Mouse (Mus musculus) hindbrain, embryonic 11.5 days (tissue): ENCODE measurements around the gene Hlf. TPM values are rescaled to one million over a fixed set of nuclear protein-coding genes. Genes with fewer than 3 reads are reported as not detected.

ENCODE experiments used
- ATAC-seq: fragments of 200-750 bp; cut with Nextera tagmentation; 2 replicates; pipeline ENCODE4 v1.8.0; 2017; ENCODE audit warnings: mild to moderate bottlenecking, moderate TSS enrichment, moderate library complexity; ENCODE audit not compliant: low FRiP score
- DNase-seq: peaks from one replicate; pipeline ENCODE4 v3.0.0-alpha.2; 2015; ENCODE audit warnings: low spot score
- H3K27ac ChIP-seq: fragments of 300-500 bp; sonication (generic); 2 replicates; pipeline ENCODE4 v1.5.1; 2014; ENCODE audit warnings: mild to moderate bottlenecking, low read depth, low read length
- H3K27me3 ChIP-seq: fragments of 300-500 bp; sonication (generic); 2 replicates; pipeline ENCODE4 v1.6.1; 2014; ENCODE audit warnings: mild to moderate bottlenecking, low read length, moderate library complexity, mixed read lengths; ENCODE audit not compliant: control insufficient read depth, insufficient read depth
- H3K36me3 ChIP-seq: fragments of 300-500 bp; sonication (generic); 2 replicates; pipeline ENCODE4 v1.6.1; 2014; ENCODE audit warnings: mild to moderate bottlenecking, low read length, moderate library complexity, mixed read lengths; ENCODE audit not compliant: control insufficient read depth, insufficient read depth
- H3K4me1 ChIP-seq: fragments of 300-500 bp; sonication (generic); replicated peaks from 2 replicates; pipeline ENCODE4 v1.6.1; 2014; ENCODE audit warnings: low read length, mixed read lengths; ENCODE audit not compliant: control insufficient read depth, insufficient read depth
- H3K4me2 ChIP-seq: fragments of 300-500 bp; sonication (generic); replicated peaks from 2 replicates; pipeline ENCODE4 v1.6.1; 2014; ENCODE audit warnings: mild to moderate bottlenecking, low read depth, low read length
- H3K4me3 ChIP-seq: fragments of 300-500 bp; sonication (generic); 2 replicates; pipeline ENCODE4 v1.5.1; 2014; ENCODE audit warnings: low read depth, low read length
- H3K9ac ChIP-seq: fragments of 300-500 bp; sonication (generic); 2 replicates; pipeline ENCODE4 v1.6.1; 2014; ENCODE audit warnings: low read depth, low read length
- H3K9me3 ChIP-seq: fragments of 300-500 bp; sonication (generic); 2 replicates; pipeline ENCODE4 v1.6.1; 2016; ENCODE audit warnings: low read length; ENCODE audit not compliant: control insufficient read depth
- WGBS: fragments of 180-500 bp; shearing (Covaris S2); extraction: QIAGEN DNeasy Blood & Tissue Kit; methylation state at CpG from one replicate; pipeline ENCODE4 v1.1.7; 2014; 5-methylcytosine and 5-hydroxymethylcytosine counted together
- polyA plus RNA-seq: library from polyadenylated mRNA; unstranded; fragments of >200 nt; fragmentation: Nextera tagmentation; extraction: Ambion mirVana; gene quantifications from 2 replicates; pipeline ENCODE4 v1.2.1, GENCODE M21; 2014

The Hlf gene
- polyA plus RNA-seq, 1 experiment from 2014 or later = 1.4 TPM

- Histone ChIP-seq H3K4me2 (no peak overlapping the region), H3K9me3 (no peaks in the 10 kb centered on the region), H3K27me3 (no peaks in the 10 kb centered on the region), H3K36me3 (no peaks in the 10 kb centered on the region), H3K9ac (no peak overlapping the region), H3K4me1 (peaks cover 4% of the 10 kb centered on the region; the same call in 1 of the 2 replicates), H3K27ac (no peak overlapping the region), H3K4me3 (no peak overlapping the region)
- DNase-seq (no peak), ATAC-seq (no peak)
- 96% methylated on average over 5 of the region's 5 CpGs for WGBS
These were observed 12.7 kb downstream of the Hlf start for GRCm38 (mm10) chr11:90378008-90378407.

DNA sequence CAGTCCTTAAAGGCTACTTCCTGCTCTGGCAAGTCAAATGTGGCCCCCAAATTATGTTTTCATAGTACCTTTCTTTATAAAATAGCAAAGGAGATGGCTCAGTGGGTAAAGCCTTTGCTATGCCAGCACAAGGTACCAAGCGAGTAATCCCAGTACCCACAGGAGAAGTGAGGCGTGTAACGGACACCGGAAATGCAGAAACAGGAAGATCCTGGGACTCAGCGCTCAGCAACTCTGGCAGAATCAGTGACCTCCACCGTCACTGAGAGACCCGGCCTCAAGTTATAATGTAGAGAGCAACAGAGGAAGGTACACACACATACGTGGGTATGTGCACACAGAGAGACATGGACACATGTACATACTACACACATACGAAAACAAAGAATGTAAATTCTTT, 14.3 kb downstream of the Hlf start:
- H3K36me3 ChIP-seq = no peaks in the 10 kb centered on the region
- ATAC-seq (no peak), DNase-seq (no peak)
- no peaks in the 10 kb centered on the region; the same call in 1 of the 2 replicates for H3K27me3 ChIP-seq
- H3K9ac ChIP-seq = no peak overlapping the region
- WGBS = 91% methylated on average over 9 of the region's 9 CpGs
- H3K27ac ChIP-seq = no peak overlapping the region
- no peaks in the 10 kb centered on the region for H3K9me3 ChIP-seq
- H3K4me1 ChIP-seq = no peaks in the 10 kb centered on the region
- no peak overlapping the region for H3K4me3 ChIP-seq
- H3K4me2 ChIP-seq = no peak overlapping the region

DNA sequence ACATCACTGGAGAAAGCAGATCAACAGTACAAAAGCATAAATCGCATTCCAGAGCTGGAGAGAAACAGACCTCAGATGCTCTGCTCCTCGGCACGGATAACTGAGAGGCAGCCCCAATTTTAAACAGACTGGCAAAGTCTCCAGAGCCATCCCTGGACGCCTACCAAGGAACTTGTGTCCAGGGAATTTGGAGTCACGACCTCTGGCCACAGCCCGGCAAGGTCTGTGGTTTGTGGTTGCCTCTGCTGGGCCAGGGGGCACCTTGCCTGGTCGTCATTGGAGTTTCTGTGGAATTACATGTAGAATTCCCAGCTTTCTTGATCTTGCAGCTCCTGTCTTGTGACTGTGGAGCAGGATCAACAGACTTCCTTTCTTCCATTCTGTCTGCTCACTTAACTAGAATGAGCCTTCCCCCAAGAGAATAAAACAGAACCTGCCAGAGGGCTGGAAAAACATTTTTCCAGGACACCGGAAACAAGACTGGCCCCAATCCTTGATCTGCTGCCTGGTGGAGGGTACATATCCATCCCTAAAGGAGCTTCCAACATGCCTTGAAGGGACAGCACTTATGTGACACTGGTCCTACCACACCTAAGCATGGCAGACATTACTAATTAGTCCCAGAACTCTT, 19.1 kb downstream of the Hlf start:
- H3K9me3 ChIP-seq = no peaks in the 10 kb centered on the region
- ATAC-seq (no peak), DNase-seq (no peak)
- no peak overlapping the region for H3K4me2 ChIP-seq
- WGBS = 50% methylated on average over 8 of the region's 8 CpGs
- H3K36me3 ChIP-seq = no peaks in the 10 kb centered on the region
- no peak overlapping the region for H3K27ac ChIP-seq
- no peak overlapping the region for H3K9ac ChIP-seq
- H3K27me3 ChIP-seq = no peaks in the 10 kb centered on the region; the same call in 1 of the 2 replicates
- H3K4me3 ChIP-seq = no peak overlapping the region
- H3K4me1 ChIP-seq = no peaks in the 10 kb centered on the region

DNA sequence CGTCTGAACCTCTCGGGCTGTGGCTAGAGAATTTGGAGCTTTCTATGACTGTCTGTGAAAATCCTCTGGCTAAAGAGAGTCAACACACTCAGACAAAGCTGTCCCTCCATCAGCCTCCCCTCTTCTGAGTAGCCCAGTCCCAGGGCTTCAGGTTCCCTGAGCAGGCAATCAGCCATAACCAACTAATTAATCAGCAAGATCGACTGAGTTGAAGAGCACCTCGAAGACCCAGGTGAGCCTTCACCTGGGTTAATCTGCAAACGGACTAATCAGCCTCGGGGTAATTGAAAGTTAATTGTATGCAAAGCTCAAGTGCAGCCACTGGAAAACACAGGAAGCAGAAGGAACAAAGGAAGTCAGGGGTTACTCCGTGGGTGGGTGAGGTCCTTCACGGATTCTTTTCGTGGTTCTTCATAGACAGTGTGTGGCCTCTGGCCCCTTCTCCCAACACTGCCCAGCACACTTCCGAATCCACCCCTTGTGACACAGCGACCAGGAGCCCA, 19.9 kb downstream of the Hlf start:
- Histone ChIP-seq H3K4me1 (no peaks in the 10 kb centered on the region), H3K4me3 (no peak overlapping the region), H3K4me2 (peak overlapping the region; percentile 25; the same call in 1 of the 2 replicates), H3K36me3 (no peaks in the 10 kb centered on the region), H3K9ac (peak overlapping the region; percentile 42), H3K27me3 (no peaks in the 10 kb centered on the region; the same call in 1 of the 2 replicates), H3K27ac (no peak overlapping the region), H3K9me3 (no peaks in the 10 kb centered on the region)
- DNase-seq (peak; percentile 32), ATAC-seq (peak; percentile 45)
- WGBS = 7% methylated on average over 11 of the region's 11 CpGs

DNA sequence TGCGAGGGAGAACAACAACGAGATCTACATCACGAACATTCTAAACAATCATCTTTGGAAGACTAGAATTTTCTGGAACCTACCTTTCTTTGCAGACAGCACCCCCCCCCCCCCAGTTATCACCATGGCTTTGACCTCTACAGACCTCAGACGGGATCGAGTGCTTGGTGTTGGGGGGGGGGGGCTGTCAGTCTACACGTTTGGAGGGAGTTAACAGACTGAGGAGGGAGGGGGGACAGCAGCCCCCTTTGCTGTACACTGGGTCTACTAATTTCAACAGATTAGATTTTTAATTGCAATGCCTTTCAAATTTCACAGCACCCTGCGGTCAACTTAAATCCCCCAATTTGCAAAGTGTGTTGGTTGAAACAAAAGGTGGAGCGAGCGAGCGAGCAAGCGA, 20.3 kb downstream of the Hlf start:
- ATAC-seq (no peak), DNase-seq (no peak)
- Histone ChIP-seq H3K36me3 (no peaks in the 10 kb centered on the region), H3K9ac (peak overlapping the region; percentile 42), H3K4me3 (no peak overlapping the region), H3K27ac (no peak overlapping the region), H3K9me3 (no peaks in the 10 kb centered on the region), H3K4me1 (no peaks in the 10 kb centered on the region), H3K27me3 (no peaks in the 10 kb centered on the region; the same call in 1 of the 2 replicates), H3K4me2 (peak overlapping the region; percentile 25; the same call in 1 of the 2 replicates)
- WGBS = 35% methylated on average over 11 of the region's 11 CpGs

- no peaks in the 10 kb centered on the region for H3K9me3 ChIP-seq
- WGBS = 37% methylated on average over 8 of the region's 8 CpGs
- no peaks in the 10 kb centered on the region; the same call in 1 of the 2 replicates for H3K27me3 ChIP-seq
- H3K36me3 ChIP-seq = no peaks in the 10 kb centered on the region
- H3K4me1 ChIP-seq = no peaks in the 10 kb centered on the region
- peak overlapping the region; percentile 19; the same call in 1 of the 2 replicates for H3K27ac ChIP-seq
- ATAC-seq (no peak), DNase-seq (peak; percentile 54)
- H3K9ac ChIP-seq = no peak overlapping the region
- no peak overlapping the region for H3K4me3 ChIP-seq
- H3K4me2 ChIP-seq = no peak overlapping the region
These were observed 21.1 kb downstream of the Hlf start for GRCm38 (mm10) chr11:90369605-90370004.

DNA sequence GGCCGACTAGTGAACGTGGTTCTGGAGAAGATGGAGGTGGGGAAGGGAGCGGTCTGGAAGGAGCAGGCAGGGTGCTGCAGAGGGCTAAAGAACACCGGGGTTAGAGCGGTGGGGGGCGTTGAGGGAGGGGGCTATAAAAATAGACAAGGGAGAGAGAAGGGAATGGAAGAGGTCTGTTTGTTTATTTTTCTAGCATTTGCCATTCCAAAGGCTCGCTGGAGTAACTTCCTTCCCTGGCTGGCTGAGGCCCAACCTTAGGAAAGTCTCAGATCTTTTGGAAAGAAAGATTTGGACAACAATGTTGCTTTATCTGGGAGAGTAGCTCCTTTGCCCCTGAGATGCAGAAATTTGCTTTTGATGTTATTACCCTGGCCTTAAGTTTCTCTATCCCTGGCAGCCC, 21.6 kb downstream of the Hlf start:
- no peaks in the 10 kb centered on the region for H3K36me3 ChIP-seq
- 32% methylated on average over 7 of the region's 7 CpGs for WGBS
- ATAC-seq (no peak), DNase-seq (no peak)
- no peaks in the 10 kb centered on the region; the same call in 1 of the 2 replicates for H3K27me3 ChIP-seq
- no peak overlapping the region for H3K4me2 ChIP-seq
- no peaks in the 10 kb centered on the region for H3K9me3 ChIP-seq
- no peak overlapping the region for H3K4me3 ChIP-seq
- peak overlapping the region; percentile 19; the same call in 1 of the 2 replicates for H3K27ac ChIP-seq
- no peak overlapping the region for H3K9ac ChIP-seq
- H3K4me1 ChIP-seq = no peaks in the 10 kb centered on the region

- 61% methylated on average over 14 of the region's 14 CpGs for WGBS
- no peak overlapping the region for H3K27ac ChIP-seq
These were observed 22.5 kb downstream of the Hlf start for GRCm38 (mm10) chr11:90367894-90368860.

More at GRCm38 (mm10) chr11:90367894-90368860, 22.5 kb downstream of the Hlf start:
- no peak for DNase-seq
- Histone ChIP-seq H3K4me1 (no peaks in the 10 kb centered on the region), H3K4me2 (no peak overlapping the region), H3K36me3 (no peaks in the 10 kb centered on the region), H3K4me3 (no peak overlapping the region), H3K9ac (no peak overlapping the region), H3K27me3 (no peaks in the 10 kb centered on the region; the same call in 1 of the 2 replicates), H3K9me3 (no peaks in the 10 kb centered on the region)
- ATAC-seq = no peak
